ENCODE assay signal across 16 mouse cellular contexts in the genomic region with DNA sequence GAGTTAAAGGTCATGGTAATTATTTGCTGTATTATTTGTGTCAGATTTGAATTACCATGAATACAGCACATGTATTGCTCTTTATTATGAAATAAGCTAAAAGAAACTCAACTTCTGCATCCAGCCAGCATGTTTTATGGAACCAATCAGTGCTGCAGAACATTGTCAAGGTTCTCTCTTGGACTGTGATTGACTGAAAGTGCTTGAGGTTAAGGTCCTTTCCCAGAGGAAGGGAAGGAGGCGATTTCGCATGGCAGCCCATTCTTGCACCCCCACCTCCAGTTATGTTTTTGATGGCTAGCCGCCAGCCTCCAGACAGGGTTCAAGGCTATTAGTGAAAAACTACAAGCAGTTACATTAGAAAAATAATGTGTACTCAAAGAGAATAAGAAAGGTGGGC.
"Had no signal": no experiment of that assay in that cellular context is flagged by ENCODE, and none has a peak within 500 bp of the region (broad histone marks: within the 10 kb centered on the region; RNA-seq: fewer than 3 reads in every experiment).

No protein-coding gene starts in this region.

- H3K36me3 ChIP-seq: midbrain, embryonic 10.5 days; neural tube, embryonic 12.5 days had no signal

- H3K4me2 ChIP-seq: neural tube, embryonic 12.5 days had no signal

- H3K4me3 ChIP-seq: left cerebral cortex, adult 2 months; midbrain, embryonic 10.5 days; myocyte; neural tube, embryonic 12.5 days had no signal

- DNase-seq: liver; lung, adult 18-20 months; lung, postnatal 36 days; midbrain, embryonic 14.5 days; right cerebral cortex, adult 18-20 months; right cerebral cortex, postnatal 25 days; thymus, postnatal 36 days had no signal

- H3K27ac ChIP-seq: kidney, postnatal 0 days; left cerebral cortex, adult 2 months; liver, embryonic 14.5 days; midbrain, embryonic 10.5 days; neural tube, embryonic 12.5 days had no signal

- H3K27me3 ChIP-seq: neural tube, embryonic 12.5 days had no signal

- H3K4me1 ChIP-seq: midbrain, embryonic 10.5 days; neural tube, embryonic 12.5 days had no signal

- H3K9ac ChIP-seq: liver, embryonic 14.5 days; neural tube, embryonic 12.5 days had no signal

- H3K9me3 ChIP-seq: midbrain, embryonic 10.5 days; neural tube, embryonic 12.5 days had no signal

- ATAC-seq: inflammation-experienced regulatory T-cells, adult 6 months; intestine, postnatal 0 days; lung, postnatal 0 days had no signal
